Mouse (Mus musculus) megakaryocyte, adult 5-6 weeks (primary cell): ENCODE measurements at regions not wholly inside any gene's neighbourhood (a gene's known extent, or its start where the extent isn't known, plus 50 kb on each side); places are given as distances from the start of the nearest gene placed in this dataset.

Source experiments
- ATAC-seq: 2 replicates; pipeline ENCODE4 v1.8.0; 2016; ENCODE audit warnings: mild to moderate bottlenecking, inconsistent platforms; ENCODE audit not compliant: poor library complexity, severe bottlenecking

- no peak for ATAC-seq
Observed at GRCm38 (mm10) chr10:72549564-72549963, 105.1 kb upstream of the Zwint start.

- no peak for ATAC-seq
Observed at GRCm38 (mm10) chr10:72551561-72551960, 103.1 kb upstream of the Zwint start.

- ATAC-seq = no peak
Observed at GRCm38 (mm10) chr10:72573991-72574652, 80.5 kb upstream of the Zwint start.

- ATAC-seq = no peak
Observed at GRCm38 (mm10) chr10:72577713-72578112, 76.9 kb upstream of the Zwint start.

GRCm38 (mm10) chr10:72578501-72578900, 76.1 kb upstream of the Zwint start:
- no peak for ATAC-seq

GRCm38 (mm10) chr10:72581311-72581710, 73.3 kb upstream of the Zwint start:
- ATAC-seq = no peak

GRCm38 (mm10) chr10:72588561-72588960, 66.1 kb upstream of the Zwint start:
- ATAC-seq = no peak

GRCm38 (mm10) chr10:72593049-72593448, 61.6 kb upstream of the Zwint start:
- no peak for ATAC-seq
